Mouse (Mus musculus) layer of hippocampus, adult 18-20 months (tissue): ENCODE results near the gene Capn5. TPM values are rescaled to one million over a fixed set of nuclear protein-coding genes. Genes with fewer than 3 reads are reported as not detected.

Experiments
- DNase-seq, 2 experiments: peaks; one replicate each; pipeline ENCODE4 v3.0.0; 2022; ENCODE audit warnings: low spot score in 2 of 2
- total RNA-seq, 2 experiments: library from RNA; stranded (reverse); gene quantifications; 2 replicates each; pipeline ENCODE4 v1.2.3; 2021

The Capn5 gene
- total RNA-seq, 2 experiments from 2014 or later, result 43.4 to 47.4 TPM

DNA sequence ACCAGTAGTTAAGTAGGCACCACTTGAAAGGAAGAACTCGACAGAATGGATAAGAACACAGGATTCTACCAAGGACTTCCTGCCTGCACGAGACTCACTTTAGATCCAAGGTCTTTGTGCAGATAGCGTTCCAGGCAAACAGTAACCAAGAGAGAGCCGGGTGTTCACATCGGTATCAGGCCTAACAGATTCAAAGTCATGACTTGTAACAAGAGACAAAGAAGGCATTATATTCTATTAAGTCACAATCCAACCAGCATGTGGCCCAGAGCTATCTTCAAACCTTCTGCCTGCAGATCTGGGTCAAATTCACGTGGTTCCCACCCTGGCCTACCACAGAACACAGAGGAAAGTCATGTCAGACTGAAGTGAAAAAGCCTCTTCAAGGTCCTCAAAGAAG lies 63.4 kb downstream of the Capn5 start:
- DNase-seq, result no peak

DNA sequence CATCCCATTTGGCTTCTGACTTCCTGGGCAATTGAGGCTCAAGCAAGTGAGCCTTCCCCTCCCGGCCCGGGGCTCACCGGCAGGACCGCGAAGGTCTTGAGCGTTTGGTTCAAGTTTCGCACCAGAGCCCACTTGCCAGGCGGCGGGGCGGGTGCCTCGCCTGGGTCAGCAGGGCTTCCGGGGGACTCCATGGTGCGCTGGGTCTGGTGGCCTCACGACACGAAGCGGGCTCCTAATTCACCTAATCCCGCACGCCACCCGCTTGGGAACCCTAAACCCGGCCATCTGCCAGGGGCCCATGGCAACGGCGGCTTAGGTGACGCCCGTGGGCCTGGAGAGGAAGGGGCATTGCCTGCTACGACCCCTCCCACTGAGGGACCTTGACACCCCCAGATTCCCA lies 66.8 kb downstream of the Capn5 start:
- DNase-seq, result no peak

GRCm38 (mm10) chr7:98109771-98110170 lies 68.3 kb downstream of the Capn5 start:
- DNase-seq, result no peak

- DNase-seq, result no peak
Observed at GRCm38 (mm10) chr7:98108636-98109430, 69.2 kb downstream of the Capn5 start.

DNA sequence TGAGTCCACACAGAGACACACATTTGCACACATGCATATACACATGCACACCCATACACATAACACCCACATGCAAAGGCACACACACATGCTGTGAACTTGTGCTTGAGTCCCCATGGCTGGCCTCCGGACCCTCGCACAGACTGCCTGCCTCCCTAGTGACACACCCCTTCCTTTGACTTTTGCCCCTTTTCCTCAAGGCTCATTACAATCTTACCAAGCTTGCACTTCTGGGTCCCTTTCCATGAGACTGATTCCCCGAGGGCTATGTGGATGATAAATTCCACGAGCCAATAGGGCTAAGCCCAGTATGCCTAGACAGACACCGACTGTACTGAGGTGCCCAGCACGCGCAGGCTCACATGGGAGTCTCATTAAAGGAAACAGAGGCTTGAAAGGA lies 71.8 kb downstream of the Capn5 start:
- no peak for DNase-seq

DNA sequence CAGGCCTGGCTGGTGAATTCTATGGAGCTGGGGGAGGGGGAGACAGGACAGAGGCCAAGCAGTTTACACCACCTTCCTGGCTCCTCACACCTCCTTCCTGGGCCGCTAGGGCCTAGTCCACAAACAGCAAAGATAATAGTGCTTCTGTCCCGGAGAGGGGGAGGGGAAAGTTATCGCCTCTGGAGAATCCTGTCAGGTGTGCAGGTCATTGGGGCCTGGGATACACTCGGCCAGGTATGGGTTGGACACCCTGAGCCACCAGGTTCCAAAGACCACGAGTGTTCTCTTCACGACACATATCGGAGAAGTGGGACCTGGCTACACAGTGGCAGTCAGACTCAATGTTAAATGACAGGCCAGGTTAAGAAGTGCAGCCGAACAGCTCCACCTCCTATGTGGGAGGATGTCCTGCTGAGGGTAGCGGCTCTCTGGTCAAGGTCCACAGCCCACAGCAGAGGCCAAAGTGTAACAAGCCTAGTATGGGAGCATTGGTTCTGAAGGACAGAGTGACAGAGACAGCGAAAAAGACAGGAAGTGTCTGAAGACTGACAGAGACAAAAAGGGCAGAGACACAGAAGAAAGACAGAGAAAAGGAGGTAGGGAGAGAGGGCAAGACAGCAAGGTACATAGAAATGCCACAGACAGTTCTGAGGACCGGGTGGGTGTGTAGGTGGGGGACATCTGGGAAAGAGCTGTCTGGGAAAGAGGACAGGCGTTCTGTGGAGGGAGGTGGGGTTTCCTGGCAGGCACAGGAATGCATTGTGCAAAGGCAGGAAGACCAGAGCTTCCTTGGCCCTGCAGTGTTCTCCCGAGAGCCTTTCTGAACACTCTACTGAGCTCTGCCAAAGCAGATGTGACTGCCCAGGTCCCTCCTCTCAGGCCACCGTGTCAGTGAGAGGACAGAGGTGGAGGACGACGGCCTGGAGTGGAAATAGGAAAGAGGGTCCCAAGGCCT lies 73.3 kb downstream of the Capn5 start:
- DNase-seq, result no peak

DNA sequence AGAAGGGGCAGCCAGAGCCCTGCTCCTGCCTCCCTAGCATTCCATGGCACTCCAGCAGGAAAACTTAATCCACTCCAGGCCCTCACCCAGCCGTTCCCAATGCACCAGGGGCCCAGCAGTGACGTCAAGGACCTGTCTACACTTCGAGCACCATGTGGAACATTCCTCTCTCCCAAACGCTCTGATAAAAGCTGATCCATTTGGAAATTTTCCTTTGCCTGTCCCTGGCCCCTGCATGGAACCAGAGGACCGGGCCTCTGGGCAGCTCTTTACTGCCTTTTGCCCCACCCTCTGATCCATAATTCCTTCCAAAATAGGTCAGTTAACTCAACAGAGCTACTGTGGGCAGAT lies 74.2 kb downstream of the Capn5 start:
- DNase-seq, result no peak

- DNase-seq, result peak; percentile 66 to 89
Observed at GRCm38 (mm10) chr7:98103002-98103941, 74.8 kb downstream of the Capn5 start.

GRCm38 (mm10) chr7:98102488-98102887 lies 75.6 kb downstream of the Capn5 start:
- DNase-seq, result no peak

DNA sequence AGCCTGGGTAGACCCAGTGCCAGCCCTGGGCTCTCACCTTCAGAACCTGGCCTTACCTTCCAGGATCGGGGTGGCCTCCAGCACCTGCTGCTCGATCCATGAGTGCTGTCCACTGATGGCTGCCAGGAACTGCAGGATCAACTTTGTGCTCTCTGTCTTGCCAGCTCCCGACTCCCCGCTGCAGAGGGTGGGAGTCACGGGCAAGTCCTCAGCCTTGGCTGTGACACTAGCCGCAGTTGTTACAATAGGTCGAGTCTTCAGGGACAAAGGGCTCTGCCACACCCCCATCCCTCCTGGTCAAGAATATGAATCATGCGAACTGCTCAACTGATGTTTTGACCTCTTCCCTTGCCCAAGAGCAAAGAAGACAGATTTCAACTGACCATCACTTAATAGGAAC lies 80.5 kb downstream of the Capn5 start:
- DNase-seq, result no peak

GRCm38 (mm10) chr7:98095852-98096251 lies 82.2 kb downstream of the Capn5 start:
- no peak for DNase-seq

DNA sequence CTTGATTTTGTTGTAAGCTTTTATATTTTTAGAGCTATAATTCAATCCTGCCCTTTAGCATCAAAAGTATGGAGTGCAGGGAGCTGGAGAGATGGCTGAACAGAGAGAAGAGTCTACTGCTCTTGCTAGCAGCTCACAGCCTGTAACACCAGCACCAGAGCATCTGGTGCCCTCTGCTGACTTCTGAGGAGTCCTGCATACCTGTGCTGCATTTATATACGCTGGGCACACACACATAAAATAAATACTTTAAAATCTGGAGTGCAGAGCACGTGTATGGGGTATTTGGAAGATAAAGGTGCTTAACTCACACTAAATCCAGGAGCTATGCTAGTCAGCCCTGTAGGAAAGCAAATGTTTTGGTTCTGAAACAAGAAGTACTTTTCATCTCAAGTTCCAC lies 91.7 kb downstream of the Capn5 start:
- DNase-seq, result no peak

- DNase-seq, result no peak
Observed at GRCm38 (mm10) chr7:98085314-98085713, 92.8 kb downstream of the Capn5 start.

- DNase-seq, result no peak
Observed at GRCm38 (mm10) chr7:98084541-98085293, 93.4 kb downstream of the Capn5 start.

- DNase-seq, result no peak
Observed at GRCm38 (mm10) chr7:98082376-98082775, 95.7 kb downstream of the Capn5 start.

GRCm38 (mm10) chr7:98077453-98077852 lies 100.6 kb downstream of the Capn5 start:
- DNase-seq, result no peak

- DNase-seq, result peak; percentile 58 to 80
Observed at GRCm38 (mm10) chr7:98071620-98072019, 106.5 kb downstream of the Capn5 start.
